Mouse (Mus musculus) CH12.LX (cell line): Measurements from ENCODE around the gene Cc2d2a. TPM values are rescaled to one million over a fixed set of nuclear protein-coding genes. Genes with fewer than 3 reads are reported as not detected.

Source experiments
- DNase-seq: peaks from one replicate; pipeline ENCODE4 v3.0.0-alpha.2; 2013; ENCODE audit errors: extremely low read depth
- H3K27ac ChIP-seq: 2 replicates; pipeline ENCODE4 v1.5.1; 2012; ENCODE audit warnings: low read depth, mild to moderate bottlenecking, control low read depth, moderate library complexity; ENCODE audit not compliant: insufficient read depth
- H3K27me3 ChIP-seq: replicated peaks from 2 replicates; pipeline ENCODE3; 2012; ENCODE audit warnings: inconsistent platforms
- H3K36me3 ChIP-seq, 2 experiments: replicated peaks in 1 of 2; 2 replicates each; pipeline versions ENCODE3 to v1.6.1; 2012; ENCODE audit warnings: inconsistent platforms in 1 of 2, low read length in 1 of 2, mild to moderate bottlenecking in 1 of 2, mixed read lengths in 1 of 2, moderate library complexity in 1 of 2; ENCODE audit not compliant: control insufficient read depth in 1 of 2, insufficient read depth in 1 of 2
- H3K4me1 ChIP-seq, 2 experiments: 2 replicates each; pipeline ENCODE4 v1.6.1; 2012; ENCODE audit warnings: inconsistent platforms in 1 of 2, moderate library complexity in 1 of 2; ENCODE audit not compliant: insufficient read depth in 2 of 2, control insufficient read depth in 1 of 2
- H3K4me2 ChIP-seq: 2 replicates; pipeline ENCODE4 v1.6.1; 2012; ENCODE audit warnings: low read depth, mild to moderate bottlenecking, control low read depth; ENCODE audit not compliant: poor library complexity, insufficient read depth, severe bottlenecking
- H3K4me3 ChIP-seq, 3 experiments: fragments of 150-350 bp in 1 of 3; sonication (generic) in 1 of 3; replicated peaks in 1 of 3; 2 replicates each; pipeline versions ENCODE3 to v1.5.1; 2011 to 2012; ENCODE audit warnings: low read depth in 2 of 3, low read length in 2 of 3, mild to moderate bottlenecking in 2 of 3, moderate library complexity in 2 of 3, control low read depth in 1 of 3, improper control_type of control experiment in 1 of 3, inconsistent platforms in 1 of 3, mixed read lengths in 1 of 3; ENCODE audit not compliant: poor library complexity in 1 of 3
- H3K79me2 ChIP-seq: replicated peaks from 2 replicates; pipeline ENCODE4 v1.6.1; 2012; ENCODE audit warnings: mild to moderate bottlenecking, moderate library complexity; ENCODE audit not compliant: control insufficient read depth, poor library complexity, insufficient read depth, severe bottlenecking; ENCODE audit errors: extremely low read depth
- H3K9ac ChIP-seq: 2 replicates; pipeline ENCODE4 v1.6.1; 2012; ENCODE audit warnings: low read depth, mild to moderate bottlenecking, control low read depth, moderate library complexity; ENCODE audit not compliant: insufficient read depth
- H3K9me3 ChIP-seq: replicated peaks from 2 replicates; pipeline ENCODE3; 2012; ENCODE audit warnings: low read length, inconsistent platforms, mixed read lengths
- BHLHE40 ChIP-seq: IDR thresholded peaks from 2 replicates; pipeline ENCODE4 v1.6.1; 2011; ENCODE audit warnings: mild to moderate bottlenecking, low read depth, low read length, improper control_type of control experiment
- CHD1 ChIP-seq: IDR thresholded peaks from 2 replicates; pipeline ENCODE4 v1.6.1; 2012; ENCODE audit warnings: low read depth, low read length, improper control_type of control experiment, inconsistent platforms
- CHD2 ChIP-seq: IDR thresholded peaks from 2 replicates; pipeline ENCODE4 v1.6.1; 2011; ENCODE audit warnings: low read length, improper control_type of control experiment
- CTCF ChIP-seq, 2 experiments: IDR thresholded peaks in 1 of 2; conservative IDR thresholded peaks in 1 of 2; 2 replicates each; pipeline ENCODE4 v1.5.1; 2011 to 2012; ENCODE audit warnings: low read depth in 2 of 2, low read length in 2 of 2, improper control_type of control experiment in 1 of 2, inconsistent platforms in 1 of 2, mild to moderate bottlenecking in 1 of 2, moderate library complexity in 1 of 2
- E2F4 ChIP-seq: IDR thresholded peaks from 2 replicates; pipeline ENCODE4 v1.6.1; 2011; ENCODE audit warnings: low read depth, low read length, improper control_type of control experiment; ENCODE audit not compliant: insufficient replicate concordance
- ETS1 ChIP-seq: conservative IDR thresholded peaks from 2 replicates; pipeline ENCODE4 v1.6.1; 2012; ENCODE audit warnings: low read depth, mild to moderate bottlenecking, inconsistent platforms, low read length, improper control_type of control experiment, moderate library complexity
- JUN ChIP-seq: IDR thresholded peaks from 2 replicates; pipeline ENCODE4 v1.6.1; 2011; ENCODE audit warnings: low read depth, mild to moderate bottlenecking, low read length, improper control_type of control experiment, moderate library complexity; ENCODE audit not compliant: insufficient read depth
- KAT2A ChIP-seq: IDR thresholded peaks from 2 replicates; pipeline ENCODE4 v1.6.1; 2012; ENCODE audit warnings: low read length, improper control_type of control experiment, inconsistent platforms; ENCODE audit not compliant: insufficient replicate concordance
- MAFK ChIP-seq: IDR thresholded peaks from 2 replicates; pipeline ENCODE4 v1.6.1; 2011; ENCODE audit warnings: low read length, improper control_type of control experiment; ENCODE audit not compliant: insufficient replicate concordance
- MAX ChIP-seq: IDR thresholded peaks from 2 replicates; pipeline ENCODE4 v1.6.1; 2011; ENCODE audit warnings: low read length, improper control_type of control experiment
- MXI1 ChIP-seq: IDR thresholded peaks from 2 replicates; pipeline ENCODE4 v1.6.1; 2011; ENCODE audit warnings: mild to moderate bottlenecking, low read depth, low read length, improper control_type of control experiment
- MYC ChIP-seq: IDR thresholded peaks from 2 replicates; pipeline ENCODE4 v1.6.1; 2011; ENCODE audit warnings: low read depth, mild to moderate bottlenecking, improper control_type of control experiment, low read length
- NELFE ChIP-seq: IDR thresholded peaks from 2 replicates; pipeline ENCODE4 v1.6.1; 2011; ENCODE audit warnings: low read depth, low read length, improper control_type of control experiment
- NRF1 ChIP-seq: IDR thresholded peaks from 2 replicates; pipeline ENCODE4 v1.6.1; 2014; ENCODE audit warnings: low read depth, mild to moderate bottlenecking, inconsistent platforms, low read length, improper control_type of control experiment, moderate library complexity
- PAX5 ChIP-seq: IDR thresholded peaks from 2 replicates; pipeline ENCODE4 v1.6.1; 2012; ENCODE audit warnings: low read length, inconsistent platforms, mixed read lengths
- POLR2A ChIP-seq: IDR thresholded peaks from 2 replicates; pipeline ENCODE4 v1.6.1; 2011; ENCODE audit warnings: low read depth, mild to moderate bottlenecking, improper control_type of control experiment, low read length
- SMC3 ChIP-seq: IDR thresholded peaks from 2 replicates; pipeline ENCODE4 v1.6.1; 2011; ENCODE audit warnings: low read depth, low read length, improper control_type of control experiment
- UBTF ChIP-seq: IDR thresholded peaks from 2 replicates; pipeline ENCODE4 v1.6.1; 2012; ENCODE audit warnings: low read depth, mild to moderate bottlenecking, inconsistent platforms, low read length, improper control_type of control experiment, moderate library complexity
- ZKSCAN1 ChIP-seq: IDR thresholded peaks from 2 replicates; pipeline ENCODE4 v1.6.1; 2012; ENCODE audit warnings: low read depth, inconsistent platforms, low read length, improper control_type of control experiment, borderline replicate concordance
- ZNF384 ChIP-seq: IDR thresholded peaks from 2 replicates; pipeline ENCODE4 v1.6.1; 2012; ENCODE audit warnings: low read depth, low read length, improper control_type of control experiment, inconsistent platforms
- dilution Hi-C: fragments of 300-500 bp; cut with MboI; formaldehyde crosslinking; loops from 2 replicates; pipeline ENCODE4 v1.14.3; 2020; ENCODE audit warnings: low sequenced_read_pairs; ENCODE audit not compliant: extremely low pct_unique_long_range_greater_than_20kb, extremely low pct_ligation_motif_present
- in situ Hi-C: fragments of 300-500 bp; cut with MboI; formaldehyde crosslinking; loops from 3 replicates; pipeline ENCODE4 v1.14.3; 2019; ENCODE audit warnings: low sequenced_read_pairs, low pct_ligation_motif_present, low pct_unique_long_range_greater_than_20kb, mixed read lengths
- polyA plus RNA-seq: library from polyadenylated mRNA; unstranded; fragments of >175 nt; gene quantifications from 2 replicates; pipeline ENCODE4 v1.2.1, GENCODE M21; 2012; ENCODE audit warnings: low read depth; ENCODE audit not compliant: insufficient read length
- total RNA-seq, 2 experiments: library from RNA; depleted of rRNA; stranded (reverse); fragments of 300-350 nt in 1 of 2; fragments of >200 nt in 1 of 2; gene quantifications; 2 replicates each; pipeline ENCODE4 v1.2.3; 2012 to 2014

Gene Cc2d2a
- total and polyA plus RNA-seq, 3 experiments = 0.04 to 0.12 TPM; not detected in 1

- Histone ChIP-seq H3K79me2 (no peaks in the 10 kb centered on the region), H3K36me3 (no peaks in the 10 kb centered on the region), H3K4me1 (no peaks in the 10 kb centered on the region), H3K27ac (no peak overlapping the region), H3K9me3 (no peaks in the 10 kb centered on the region), H3K4me2 (no peak overlapping the region)
- no peak for DNase-seq
- TF ChIP-seq KAT2A = no peak
- no peak for TF ChIP-seq PAX5
- no peak for TF ChIP-seq MXI1
- no peak for TF ChIP-seq ETS1
- no peak for TF ChIP-seq CHD2
- TF ChIP-seq, all 38 proteins: peak for 0
- no peaks in the 10 kb centered on the region for H3K27me3 ChIP-seq
- H3K9ac ChIP-seq = no peak overlapping the region
- no peak overlapping the region for H3K4me3 ChIP-seq
- dilution Hi-C loops (no loop called here), in situ Hi-C loops (no loop called here)
These were observed 17.1 kb upstream of the Cc2d2a start for GRCm38 (mm10) chr5:43645020-43645419.

DNA sequence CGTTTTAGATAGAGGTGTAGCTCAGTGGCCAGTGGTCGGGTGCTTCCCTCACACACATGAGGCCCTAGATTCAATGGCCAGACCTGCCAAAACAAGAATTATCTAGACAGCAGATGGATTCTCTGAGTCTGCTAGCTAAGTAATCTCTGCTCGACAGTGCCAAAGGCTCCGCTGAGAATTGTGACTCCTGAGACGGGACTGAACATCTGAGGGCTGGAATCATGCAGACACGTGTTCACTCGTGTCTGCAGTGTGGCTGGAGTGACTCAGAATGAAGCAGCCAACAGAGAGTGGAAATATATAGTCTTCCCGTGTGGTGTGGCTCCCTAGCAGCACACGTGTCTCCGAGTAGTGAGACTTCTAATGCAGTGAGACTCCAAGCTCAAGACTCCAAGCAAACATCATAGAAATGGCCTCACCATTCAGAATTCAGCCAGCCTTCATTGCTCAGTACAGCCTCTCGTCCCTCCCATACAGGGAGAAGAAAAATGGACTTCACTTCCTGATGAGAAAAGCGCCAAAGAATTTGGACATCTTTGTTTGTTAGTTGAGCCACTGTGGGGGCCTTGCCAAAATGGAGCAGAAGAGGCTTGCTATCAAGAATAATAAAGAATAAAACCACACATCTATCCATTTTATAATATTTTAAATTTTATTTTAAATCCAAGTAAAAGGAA lies 14.9 kb upstream of the Cc2d2a start:
- dilution Hi-C loops = no loop called here
- H3K4me2 ChIP-seq = no peak overlapping the region
- H3K4me1 ChIP-seq = no peaks in the 10 kb centered on the region
- H3K4me3 ChIP-seq = no peak overlapping the region
- no peak for TF ChIP-seq NELFE
- TF ChIP-seq UBTF = no peak
- no peak for TF ChIP-seq MYC
- TF ChIP-seq NRF1 = no peak
- no peak for TF ChIP-seq SMC3
- no peak for TF ChIP-seq POLR2A
- no peak for TF ChIP-seq ZNF384
- TF ChIP-seq CHD2 = no peak
- no peak for TF ChIP-seq MAX
- no peak for TF ChIP-seq CTCF (conservative IDR thresholded peaks at IDR 0.05 in 1 of 2, IDR thresholded peaks at IDR 0.05 in 1 of 2; ENCODE audit: low read depth in 2 of 2, low read length in 2 of 2)
- no peak for TF ChIP-seq ZKSCAN1
- no peak for TF ChIP-seq E2F4
- TF ChIP-seq CHD1 = no peak
- TF ChIP-seq MAFK = no peak
- no peak for TF ChIP-seq BHLHE40
- TF ChIP-seq PAX5 = no peak
- TF ChIP-seq JUN = no peak
- TF ChIP-seq, all 38 proteins: peak for 0
- H3K79me2 ChIP-seq = no peaks in the 10 kb centered on the region
- no peaks in the 10 kb centered on the region for H3K9me3 ChIP-seq
- H3K27me3 ChIP-seq = no peaks in the 10 kb centered on the region
- DNase-seq = no peak
- no peak overlapping the region for H3K27ac ChIP-seq
- no peak overlapping the region for H3K9ac ChIP-seq
- H3K36me3 ChIP-seq = no peaks in the 10 kb centered on the region
- in situ Hi-C loops = no loop called here
